Mouse (Mus musculus) MEL (cell line): ENCODE measurements around the gene Zmym6. TPM values are rescaled to one million over a fixed set of nuclear protein-coding genes. Genes with fewer than 3 reads are reported as not detected.
"Not testable (repeated sequence)": the region's sequence is repeated elsewhere in the genome, so short reads cannot be mapped to it uniquely, and the experiment has no call there.

ENCODE experiments used
- DNase-seq: peaks from one replicate; pipeline ENCODE4 v3.0.0; 2011; ENCODE audit warnings: low read depth, low spot score
- H3K27ac ChIP-seq: 2 replicates; pipeline ENCODE4 v1.5.1; 2012; ENCODE audit warnings: low read depth, mild to moderate bottlenecking, control low read depth, low read length, moderate library complexity; ENCODE audit not compliant: control insufficient read depth
- H3K27me3 ChIP-seq, 2 experiments: fragments of 150-350 bp in 1 of 2; sonication (generic) in 1 of 2; 2 replicates each; pipeline ENCODE4 v1.6.1; 2012; ENCODE audit warnings: low read length in 2 of 2, mild to moderate bottlenecking in 2 of 2, improper control_type of control experiment in 1 of 2, moderate library complexity in 1 of 2; ENCODE audit not compliant: insufficient read depth in 2 of 2, control insufficient read depth in 1 of 2
- H3K36me3 ChIP-seq, 2 experiments: 2 replicates each; pipeline ENCODE4 v1.6.1; 2012 to 2014; ENCODE audit warnings: low read length in 2 of 2, improper control_type of control experiment in 1 of 2, inconsistent platforms in 1 of 2, mild to moderate bottlenecking in 1 of 2; ENCODE audit not compliant: insufficient read depth in 2 of 2, control insufficient read depth in 1 of 2
- H3K4me1 ChIP-seq, 2 experiments: fragments of 150-350 bp in 1 of 2; sonication (generic) in 1 of 2; 2 replicates each; pipeline ENCODE4 v1.6.1; 2012; ENCODE audit warnings: low read length in 2 of 2, improper control_type of control experiment in 1 of 2, mild to moderate bottlenecking in 1 of 2; ENCODE audit not compliant: insufficient read depth in 2 of 2, control insufficient read depth in 1 of 2
- H3K4me3 ChIP-seq, 2 experiments: fragments of 150-350 bp in 1 of 2; sonication (generic) in 1 of 2; 2 replicates each; pipeline ENCODE4 v1.5.1; 2012; ENCODE audit warnings: low read depth in 2 of 2, low read length in 2 of 2, mild to moderate bottlenecking in 2 of 2, moderate library complexity in 2 of 2, control low read depth in 1 of 2, improper control_type of control experiment in 1 of 2; ENCODE audit not compliant: control insufficient read depth in 1 of 2, insufficient read depth in 1 of 2
- H3K79me2 ChIP-seq: 2 replicates; pipeline ENCODE4 v1.6.1; 2012; ENCODE audit warnings: mild to moderate bottlenecking, low read length, moderate library complexity; ENCODE audit not compliant: control insufficient read depth, poor library complexity, insufficient read depth
- H3K9ac ChIP-seq: 2 replicates; pipeline ENCODE4 v1.6.1; 2012; ENCODE audit warnings: low read depth, mild to moderate bottlenecking, control low read depth, low read length, moderate library complexity; ENCODE audit not compliant: control insufficient read depth, poor library complexity, severe bottlenecking
- H3K9me3 ChIP-seq: fragments of 150-350 bp; sonication (generic); replicated peaks from 2 replicates; pipeline ENCODE4 v1.6.1; 2012; ENCODE audit warnings: mild to moderate bottlenecking, low read length, improper control_type of control experiment, moderate library complexity; ENCODE audit not compliant: insufficient read depth
- BHLHE40 ChIP-seq: IDR thresholded peaks from 2 replicates; pipeline ENCODE4 v1.6.1; 2012; ENCODE audit warnings: low read depth, mild to moderate bottlenecking, inconsistent platforms, low read length, improper control_type of control experiment, borderline replicate concordance
- CHD2 ChIP-seq: IDR thresholded peaks from 2 replicates; pipeline ENCODE4 v1.6.1; 2011; ENCODE audit warnings: low read length, improper control_type of control experiment
- CTCF ChIP-seq, 3 experiments: IDR thresholded peaks in 2 of 3; conservative IDR thresholded peaks in 1 of 3; 2 replicates each; pipeline ENCODE4 v1.5.1; 2011 to 2012; ENCODE audit warnings: low read length in 3 of 3, low read depth in 2 of 3, mild to moderate bottlenecking in 2 of 3, improper control_type of control experiment in 1 of 3, inconsistent platforms in 1 of 3, mixed read lengths in 1 of 3, moderate library complexity in 1 of 3; ENCODE audit not compliant: control insufficient read depth in 1 of 3, insufficient read depth in 1 of 3, poor library complexity in 1 of 3, severe bottlenecking in 1 of 3
- E2F4 ChIP-seq: IDR thresholded peaks from 2 replicates; pipeline ENCODE4 v1.6.1; 2011; ENCODE audit warnings: low read depth, low read length, improper control_type of control experiment, borderline replicate concordance
- ELF1 ChIP-seq: IDR thresholded peaks from 2 replicates; pipeline ENCODE4 v1.6.1; 2014; ENCODE audit warnings: low read depth, mild to moderate bottlenecking, inconsistent platforms, low read length, improper control_type of control experiment, moderate library complexity
- EP300 ChIP-seq, 2 experiments: IDR thresholded peaks; 2 replicates each; pipeline ENCODE4 v1.6.1; 2011; ENCODE audit warnings: improper control_type of control experiment in 2 of 2, low read length in 2 of 2, low read depth in 1 of 2, mild to moderate bottlenecking in 1 of 2
- GATA1 ChIP-seq: IDR thresholded peaks from 2 replicates; pipeline ENCODE4 v1.6.1; 2011; ENCODE audit warnings: low read depth, low read length, improper control_type of control experiment
- KAT2A ChIP-seq: conservative IDR thresholded peaks from 2 replicates; pipeline ENCODE4 v1.6.1; 2012; ENCODE audit warnings: low read depth, low read length, improper control_type of control experiment, inconsistent platforms
- MAFK ChIP-seq: IDR thresholded peaks from 2 replicates; pipeline ENCODE4 v1.6.1; 2011; ENCODE audit warnings: low read depth, mild to moderate bottlenecking, low read length, improper control_type of control experiment, borderline replicate concordance
- MAX ChIP-seq: IDR thresholded peaks from 2 replicates; pipeline ENCODE4 v1.6.1; 2011; ENCODE audit warnings: low read length, improper control_type of control experiment
- NRF1 ChIP-seq: IDR thresholded peaks from 2 replicates; pipeline ENCODE4 v1.6.1; 2014; ENCODE audit warnings: low read depth, mild to moderate bottlenecking, inconsistent platforms, low read length, improper control_type of control experiment, moderate library complexity; ENCODE audit not compliant: poor library complexity, insufficient read depth, severe bottlenecking
- POLR2AphosphoS2 ChIP-seq: IDR thresholded peaks from 2 replicates; pipeline ENCODE4 v1.6.1; 2011; ENCODE audit warnings: low read length, improper control_type of control experiment
- RCOR1 ChIP-seq: IDR thresholded peaks from 2 replicates; pipeline ENCODE4 v1.6.1; 2012; ENCODE audit warnings: low read depth, mild to moderate bottlenecking, inconsistent platforms, low read length, improper control_type of control experiment
- SIN3A ChIP-seq: IDR thresholded peaks from 2 replicates; pipeline ENCODE4 v1.6.1; 2012; ENCODE audit warnings: low read length, improper control_type of control experiment, inconsistent platforms
- TBP ChIP-seq: IDR thresholded peaks from 2 replicates; pipeline ENCODE4 v1.8.0; 2011; ENCODE audit warnings: low read depth, low read length, improper control_type of control experiment
- ZNF384 ChIP-seq: IDR thresholded peaks from 2 replicates; pipeline ENCODE4 v1.6.1; 2012; ENCODE audit warnings: low read depth, mild to moderate bottlenecking, inconsistent platforms, low read length, improper control_type of control experiment
- polyA plus RNA-seq, 2 experiments: library from polyadenylated mRNA; stranded (reverse) in 1 of 2; unstranded in 1 of 2; fragments of >175 nt in 1 of 2; fragments of >200 nt in 1 of 2; gene quantifications; 2 replicates each; pipeline versions ENCODE4 v1.2.1 to v1.2.4; 2012; ENCODE audit warnings: low replicate concordance in 2 of 2, low read depth in 1 of 2; ENCODE audit not compliant: insufficient read length in 2 of 2, insufficient read depth in 1 of 2, missing spikeins in 1 of 2
- total RNA-seq: library from RNA; depleted of rRNA; stranded (reverse); fragments of 300-350 nt; gene quantifications from 2 replicates; pipeline ENCODE4 v1.2.3, GENCODE M21; 2012

The Zmym6 gene
- total and polyA plus RNA-seq, 3 experiments: not detected

DNA sequence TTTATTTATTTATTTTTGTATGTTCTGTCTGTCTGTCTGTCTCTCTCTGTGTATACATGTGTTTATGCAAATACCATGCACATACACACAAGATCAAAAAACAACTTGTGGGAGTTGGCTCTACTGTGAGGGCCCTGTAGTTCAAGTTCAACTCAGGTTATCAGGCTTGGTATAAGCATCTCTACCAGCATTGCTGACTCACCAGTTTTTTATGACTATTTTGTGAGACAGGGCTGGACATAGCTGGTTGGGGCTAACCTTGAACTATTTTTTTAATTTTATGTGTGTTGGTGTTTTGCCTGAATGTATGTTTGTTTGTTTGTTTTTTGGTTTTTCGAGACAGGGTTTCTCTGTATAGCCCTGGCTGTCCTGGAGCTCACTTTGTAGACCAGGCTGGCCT lies 14.0 kb downstream of the Zmym6 start:
- H3K9ac ChIP-seq: no peak overlapping the region

DNA sequence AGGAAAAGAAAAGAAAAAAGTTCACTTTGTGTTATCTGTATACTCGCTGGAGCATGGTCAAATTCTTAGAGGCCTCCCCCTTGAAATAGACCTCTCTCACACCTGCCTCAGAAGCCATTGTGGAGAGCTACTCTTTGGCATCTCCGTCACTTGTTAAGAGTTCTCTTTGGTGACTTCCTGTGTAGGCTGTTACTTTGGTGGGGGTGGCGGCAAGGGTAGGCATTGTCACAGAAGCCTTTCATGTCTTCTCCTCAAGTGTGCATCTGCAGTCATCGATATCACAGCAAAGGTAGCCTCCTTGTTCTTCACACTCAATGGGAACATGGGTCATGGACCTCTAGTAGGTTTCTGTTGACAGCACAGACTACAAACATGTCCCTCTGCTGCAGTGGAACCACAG lies 17.9 kb downstream of the Zmym6 start:
- no peaks in the 10 kb centered on the region for H3K79me2 ChIP-seq
- TF ChIP-seq ZNF384 (no peak), EP300 (IDR thresholded peaks at IDR 0.05; ENCODE audit: low read depth in 1 of 2, low read length in 2 of 2) (no peak), MAFK (no peak), ELF1 (no peak), NRF1 (no peak), POLR2AphosphoS2 (no peak)
- no peak overlapping the region for H3K27ac ChIP-seq
- H3K9me3 ChIP-seq: no peaks in the 10 kb centered on the region
- H3K27me3 ChIP-seq: no peaks in the 10 kb centered on the region
- no peak for DNase-seq
- H3K4me1 ChIP-seq: no peaks in the 10 kb centered on the region
- no peak overlapping the region for H3K4me3 ChIP-seq
- H3K36me3 ChIP-seq: no peaks in the 10 kb centered on the region
- no peak overlapping the region for H3K9ac ChIP-seq

More for the DNA sequence above, 14.0 kb downstream of the Zmym6 start:
- Histone ChIP-seq H3K27me3 (peaks cover 0 to 2% of the 10 kb centered on the region in 2 experiments; a peak in 1 of 4 replicates), H3K79me2 (no peaks in the 10 kb centered on the region), H3K36me3 (no peaks in the 10 kb centered on the region), H3K4me3 (no peak overlapping the region), H3K27ac (no peak overlapping the region), H3K4me1 (no peaks in the 10 kb centered on the region), H3K9me3 (no peaks in the 10 kb centered on the region)
- TF ChIP-seq TBP: no peak
- TF ChIP-seq EP300 (IDR thresholded peaks at IDR 0.05; ENCODE audit: low read depth in 1 of 2, low read length in 2 of 2): no peak
- TF ChIP-seq MAX: no peak
- TF ChIP-seq SIN3A: no peak
- TF ChIP-seq BHLHE40: no peak
- TF ChIP-seq CTCF (IDR thresholded peaks at IDR 0.05 in 2 of 3, conservative IDR thresholded peaks at IDR 0.05 in 1 of 3; ENCODE audit: control insufficient read depth in 1 of 3, insufficient read depth in 1 of 3, low read depth in 2 of 3, low read length in 3 of 3, poor library complexity in 1 of 3, severe bottlenecking in 1 of 3): no peak
- no peak for TF ChIP-seq KAT2A
- TF ChIP-seq CHD2: no peak
- TF ChIP-seq RCOR1: no peak
- TF ChIP-seq GATA1: no peak
- TF ChIP-seq E2F4: no peak
- no peak for DNase-seq

GRCm38 (mm10) chr4:127099552-127099951 lies 22.4 kb downstream of the Zmym6 start:
- H3K9me3 ChIP-seq, H3K79me2 ChIP-seq, H3K27ac ChIP-seq, H3K27me3 ChIP-seq, DNase-seq, H3K9ac ChIP-seq, H3K36me3 ChIP-seq, H3K4me1 ChIP-seq, H3K4me3 ChIP-seq: not testable (repeated sequence)
